Mouse (Mus musculus) layer of hippocampus, postnatal 36 days (tissue): ENCODE data around the gene Nek11. TPM values are rescaled to one million over a fixed set of nuclear protein-coding genes. Genes with fewer than 3 reads are reported as not detected.
A peak's percentile ranks its signal among the peaks of the same experiment; 100 is the strongest.
"Not testable (repeated sequence)": the region's sequence is repeated elsewhere in the genome, so short reads cannot be mapped to it uniquely, and the experiment has no call there.

Experiments used
- DNase-seq, 2 experiments: peaks; one replicate each; pipeline ENCODE4 v3.0.0; 2022
- total RNA-seq, 2 experiments: library from RNA; stranded (reverse); gene quantifications; 2 replicates each; pipeline ENCODE4 v1.2.3; 2021

Gene Nek11
- total RNA-seq, 2 experiments from 2014 or later: 1.4 to 2.0 TPM

DNA sequence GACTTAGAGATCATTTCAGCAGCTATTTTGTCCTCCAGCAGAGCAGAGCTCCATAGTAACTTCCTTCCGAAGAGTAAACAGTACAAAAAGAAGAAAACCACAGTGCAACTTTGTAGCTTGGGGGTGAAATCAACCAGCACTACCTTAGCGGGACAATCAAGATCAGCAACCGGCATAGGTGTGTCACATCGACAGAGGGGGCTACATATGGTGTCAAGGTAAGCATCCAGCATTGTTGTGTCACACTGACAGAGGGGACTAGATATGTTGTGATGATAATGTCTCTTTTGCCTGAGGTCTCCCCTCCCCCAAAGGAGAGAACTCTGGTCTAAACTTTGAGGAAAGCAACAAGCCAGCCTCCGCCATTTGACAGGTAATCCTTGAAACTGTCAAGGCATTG lies 260.8 kb downstream of the Nek11 start:
- DNase-seq: no peak

DNA sequence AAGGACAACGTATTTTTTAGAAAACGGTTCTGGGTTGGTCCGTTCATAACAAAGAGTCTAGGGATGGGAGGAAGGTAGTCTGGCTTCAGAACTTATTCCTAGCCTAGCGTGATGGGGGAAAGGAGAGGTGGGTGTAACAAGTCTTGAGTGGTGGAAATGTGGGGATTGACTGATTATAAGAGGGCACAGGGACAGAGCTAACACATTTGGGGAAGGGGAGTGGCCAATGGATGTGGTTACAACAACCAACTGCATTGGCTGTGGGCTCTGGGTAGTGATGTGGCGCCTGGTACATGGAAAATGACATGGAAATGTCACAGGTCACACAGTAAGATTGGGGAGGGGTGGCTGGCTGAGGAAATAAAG lies 263.3 kb downstream of the Nek11 start:
- DNase-seq: no peak

DNA sequence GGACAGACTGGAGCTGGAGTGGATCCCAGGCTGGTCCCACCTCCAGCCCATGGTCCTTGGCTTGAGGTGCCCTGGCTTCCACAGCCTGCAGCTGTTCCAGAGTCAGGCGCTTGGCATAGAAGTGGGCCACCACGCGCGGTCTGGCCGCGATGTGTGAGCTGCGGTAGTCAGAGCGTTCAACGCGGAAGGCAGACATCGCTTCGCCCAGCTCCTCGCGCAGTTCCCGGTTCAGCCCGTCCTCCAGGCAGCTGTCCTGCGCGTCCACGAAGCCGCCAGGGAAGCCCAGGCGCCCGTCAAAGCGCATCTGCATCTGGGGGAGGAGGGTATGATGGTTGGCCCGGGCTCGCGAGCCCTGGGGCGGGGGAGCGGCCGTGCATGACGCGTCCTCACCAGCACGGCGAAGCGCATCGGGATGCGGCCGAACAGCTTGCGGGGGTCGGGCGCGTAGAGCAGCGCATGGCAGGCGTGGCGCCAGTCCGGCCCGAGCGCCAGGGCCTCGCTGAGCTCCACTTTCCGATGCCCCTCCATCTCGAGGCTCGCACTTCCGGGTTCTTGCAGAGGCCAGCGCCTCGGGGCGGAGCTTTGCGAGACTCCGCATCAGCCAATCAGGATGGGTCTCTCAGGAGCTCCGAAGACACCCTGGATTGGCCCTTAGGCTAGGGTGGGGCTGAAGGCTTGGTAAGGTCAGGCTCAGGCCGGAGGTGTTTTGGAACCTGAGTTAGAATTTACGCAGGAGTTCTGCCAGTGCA lies 263.9 kb downstream of the Nek11 start, which contains the start of gene Nudt16:
Nudt16 (minus strand) TSS at position 572 of the 749 bp plus-strand sequence.
- peak; percentile 87 to 88 for DNase-seq

DNA sequence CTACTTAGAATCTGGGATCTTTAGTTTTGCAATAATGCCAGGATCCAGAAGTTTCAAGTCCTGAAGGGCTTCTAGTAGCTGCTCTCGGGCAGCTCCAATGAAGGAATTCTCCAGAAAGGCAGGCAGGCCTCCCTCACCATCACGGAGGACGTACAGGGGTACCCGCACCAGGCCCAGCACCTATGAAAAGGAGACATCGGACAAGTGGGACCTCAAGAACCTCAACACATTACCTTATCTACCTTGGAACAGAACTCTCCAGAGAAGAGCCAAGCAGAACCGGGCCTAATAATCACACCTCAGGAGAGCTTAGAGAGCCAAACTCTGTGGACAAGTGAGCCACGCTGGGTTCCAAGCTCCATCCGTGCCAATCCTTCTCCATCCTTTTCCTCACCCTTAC lies 265.0 kb downstream of the Nek11 start:
- DNase-seq: no peak

DNA sequence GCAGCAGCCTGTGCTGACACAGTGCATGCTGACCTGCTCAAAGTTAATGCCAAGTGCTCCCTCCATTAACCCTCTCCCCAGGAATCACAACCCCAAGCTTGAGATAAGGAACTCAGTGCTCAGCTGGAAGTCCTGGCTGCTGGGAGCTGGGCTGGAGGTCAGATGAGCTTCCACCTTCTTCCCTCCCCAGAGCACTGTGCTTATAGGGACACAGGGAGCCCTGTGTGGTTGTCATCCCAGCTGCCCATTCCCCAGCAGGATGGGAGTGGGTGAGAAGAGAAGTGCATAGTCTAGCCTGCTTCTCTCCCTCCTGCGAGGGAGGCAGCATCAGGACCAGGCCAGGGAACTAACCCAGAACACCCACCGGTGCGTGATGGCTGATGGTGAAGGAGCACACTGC lies 270.1 kb downstream of the Nek11 start:
- DNase-seq: not testable (repeated sequence)

Other genes starting within 250 kb of the Nek11 start
- 10 to 100 TPM in 1 of 2 experiments, 1 to 10 TPM in 1; 9.4 to 11.2 TPM for gene Aste1, start 132 bp downstream of the Nek11 start, total RNA-seq
- gene Atp2c1, start 131.8 kb upstream of the Nek11 start, total RNA-seq: 100 to 1,000 TPM; 254 to 255 TPM
- 10 to 100 TPM; 44.8 to 46.1 TPM for gene Pik3r4, start 247.5 kb upstream of the Nek11 start, total RNA-seq